Mouse (Mus musculus) MEL (cell line): Measurements from ENCODE around the gene Slc12a4. TPM values are rescaled to one million over a fixed set of nuclear protein-coding genes. Genes with fewer than 3 reads are reported as not detected.

Experiments
- DNase-seq: peaks from one replicate; pipeline ENCODE4 v3.0.0; 2011; ENCODE audit warnings: low read depth, low spot score
- H3K27ac ChIP-seq: 2 replicates; pipeline ENCODE4 v1.5.1; 2012; ENCODE audit warnings: low read depth, mild to moderate bottlenecking, control low read depth, low read length, moderate library complexity; ENCODE audit not compliant: control insufficient read depth
- H3K27me3 ChIP-seq, 2 experiments: fragments of 150-350 bp in 1 of 2; sonication (generic) in 1 of 2; 2 replicates each; pipeline ENCODE4 v1.6.1; 2012; ENCODE audit warnings: low read length in 2 of 2, mild to moderate bottlenecking in 2 of 2, improper control_type of control experiment in 1 of 2, moderate library complexity in 1 of 2; ENCODE audit not compliant: insufficient read depth in 2 of 2, control insufficient read depth in 1 of 2
- H3K36me3 ChIP-seq, 2 experiments: 2 replicates each; pipeline ENCODE4 v1.6.1; 2012 to 2014; ENCODE audit warnings: low read length in 2 of 2, improper control_type of control experiment in 1 of 2, inconsistent platforms in 1 of 2, mild to moderate bottlenecking in 1 of 2; ENCODE audit not compliant: insufficient read depth in 2 of 2, control insufficient read depth in 1 of 2
- H3K4me1 ChIP-seq, 2 experiments: fragments of 150-350 bp in 1 of 2; sonication (generic) in 1 of 2; 2 replicates each; pipeline ENCODE4 v1.6.1; 2012; ENCODE audit warnings: low read length in 2 of 2, improper control_type of control experiment in 1 of 2, mild to moderate bottlenecking in 1 of 2; ENCODE audit not compliant: insufficient read depth in 2 of 2, control insufficient read depth in 1 of 2
- H3K4me3 ChIP-seq, 2 experiments: fragments of 150-350 bp in 1 of 2; sonication (generic) in 1 of 2; 2 replicates each; pipeline ENCODE4 v1.5.1; 2012; ENCODE audit warnings: low read depth in 2 of 2, low read length in 2 of 2, mild to moderate bottlenecking in 2 of 2, moderate library complexity in 2 of 2, control low read depth in 1 of 2, improper control_type of control experiment in 1 of 2; ENCODE audit not compliant: control insufficient read depth in 1 of 2, insufficient read depth in 1 of 2
- H3K79me2 ChIP-seq: 2 replicates; pipeline ENCODE4 v1.6.1; 2012; ENCODE audit warnings: mild to moderate bottlenecking, low read length, moderate library complexity; ENCODE audit not compliant: control insufficient read depth, poor library complexity, insufficient read depth
- H3K9ac ChIP-seq: 2 replicates; pipeline ENCODE4 v1.6.1; 2012; ENCODE audit warnings: low read depth, mild to moderate bottlenecking, control low read depth, low read length, moderate library complexity; ENCODE audit not compliant: control insufficient read depth, poor library complexity, severe bottlenecking
- H3K9me3 ChIP-seq: fragments of 150-350 bp; sonication (generic); replicated peaks from 2 replicates; pipeline ENCODE4 v1.6.1; 2012; ENCODE audit warnings: mild to moderate bottlenecking, low read length, improper control_type of control experiment, moderate library complexity; ENCODE audit not compliant: insufficient read depth
- CHD1 ChIP-seq: IDR thresholded peaks from 2 replicates; pipeline ENCODE4 v1.6.1; 2012; ENCODE audit warnings: low read depth, mild to moderate bottlenecking, inconsistent platforms, low read length, improper control_type of control experiment
- CTCF ChIP-seq, 3 experiments: IDR thresholded peaks in 2 of 3; conservative IDR thresholded peaks in 1 of 3; 2 replicates each; pipeline ENCODE4 v1.5.1; 2011 to 2012; ENCODE audit warnings: low read length in 3 of 3, low read depth in 2 of 3, mild to moderate bottlenecking in 2 of 3, improper control_type of control experiment in 1 of 3, inconsistent platforms in 1 of 3, mixed read lengths in 1 of 3, moderate library complexity in 1 of 3; ENCODE audit not compliant: control insufficient read depth in 1 of 3, insufficient read depth in 1 of 3, poor library complexity in 1 of 3, severe bottlenecking in 1 of 3
- GABPA ChIP-seq: IDR thresholded peaks from 2 replicates; pipeline ENCODE4 v1.6.1; 2012; ENCODE audit warnings: low read depth, mild to moderate bottlenecking, inconsistent platforms, low read length, improper control_type of control experiment, moderate library complexity
- MYB ChIP-seq: IDR thresholded peaks from 2 replicates; pipeline ENCODE4 v1.6.1; 2011; ENCODE audit warnings: mild to moderate bottlenecking, low read depth, low read length, improper control_type of control experiment
- MYC ChIP-seq: IDR thresholded peaks from 2 replicates; pipeline ENCODE4 v1.6.1; 2011; ENCODE audit warnings: low read depth, mild to moderate bottlenecking, low read length, improper control_type of control experiment, moderate library complexity
- NELFE ChIP-seq: IDR thresholded peaks from 2 replicates; pipeline ENCODE4 v1.6.1; 2011; ENCODE audit warnings: low read depth, low read length, improper control_type of control experiment
- NRF1 ChIP-seq: IDR thresholded peaks from 2 replicates; pipeline ENCODE4 v1.6.1; 2014; ENCODE audit warnings: low read depth, mild to moderate bottlenecking, inconsistent platforms, low read length, improper control_type of control experiment, moderate library complexity; ENCODE audit not compliant: poor library complexity, insufficient read depth, severe bottlenecking
- POLR2AphosphoS2 ChIP-seq: IDR thresholded peaks from 2 replicates; pipeline ENCODE4 v1.6.1; 2011; ENCODE audit warnings: low read length, improper control_type of control experiment
- POLR2AphosphoS5 ChIP-seq: IDR thresholded peaks from 2 replicates; pipeline ENCODE4 v1.6.1; 2012; ENCODE audit warnings: low read depth, borderline replicate concordance, mild to moderate bottlenecking, inconsistent platforms, low read length, moderate library complexity, mixed read lengths
- RAD21 ChIP-seq: IDR thresholded peaks from 2 replicates; pipeline ENCODE4 v1.6.1; 2011; ENCODE audit warnings: mild to moderate bottlenecking, low read depth, low read length, improper control_type of control experiment
- SMC3 ChIP-seq: IDR thresholded peaks from 2 replicates; pipeline ENCODE4 v1.6.1; 2011; ENCODE audit warnings: low read depth, low read length, improper control_type of control experiment
- UBTF ChIP-seq: IDR thresholded peaks from 2 replicates; pipeline ENCODE4 v1.6.1; 2012; ENCODE audit warnings: low read depth, mild to moderate bottlenecking, inconsistent platforms, low read length, improper control_type of control experiment, moderate library complexity, borderline replicate concordance; ENCODE audit not compliant: insufficient read depth
- ZC3H11A ChIP-seq: IDR thresholded peaks from 2 replicates; pipeline ENCODE4 v1.6.1; 2012; ENCODE audit warnings: low read depth, mild to moderate bottlenecking, inconsistent platforms, low read length, improper control_type of control experiment
- ZMIZ1 ChIP-seq: IDR thresholded peaks from 2 replicates; pipeline ENCODE4 v1.6.1; 2012; ENCODE audit warnings: low read depth, mild to moderate bottlenecking, inconsistent platforms, low read length, improper control_type of control experiment, moderate library complexity
- ZNF384 ChIP-seq: IDR thresholded peaks from 2 replicates; pipeline ENCODE4 v1.6.1; 2012; ENCODE audit warnings: low read depth, mild to moderate bottlenecking, inconsistent platforms, low read length, improper control_type of control experiment
- polyA plus RNA-seq, 2 experiments: library from polyadenylated mRNA; stranded (reverse) in 1 of 2; unstranded in 1 of 2; fragments of >175 nt in 1 of 2; fragments of >200 nt in 1 of 2; gene quantifications; 2 replicates each; pipeline versions ENCODE4 v1.2.1 to v1.2.4; 2012; ENCODE audit warnings: low replicate concordance in 2 of 2, low read depth in 1 of 2; ENCODE audit not compliant: insufficient read length in 2 of 2, insufficient read depth in 1 of 2, missing spikeins in 1 of 2
- total RNA-seq: library from RNA; depleted of rRNA; stranded (reverse); fragments of 300-350 nt; gene quantifications from 2 replicates; pipeline ENCODE4 v1.2.3, GENCODE M21; 2012

Gene Slc12a4
- total and polyA plus RNA-seq, 3 experiments = 25.6 to 32.3 TPM; not detected in 1

GRCm38 (mm10) chr8:105981146-105981545 is 15.2 kb upstream of the Slc12a4 start:
- H3K9ac ChIP-seq = no peak overlapping the region
- peaks cover 3 to 10% of the 10 kb centered on the region in 2 experiments; a peak in 3 of 4 replicates for H3K4me1 ChIP-seq
- TF ChIP-seq SMC3 (peak; percentile 35), NRF1 (no peak), CHD1 (no peak), ZMIZ1 (no peak), POLR2AphosphoS5 (no peak), ZNF384 (no peak), NELFE (no peak), MYB (no peak), CTCF (IDR thresholded peaks at IDR 0.05 in 2 of 3, conservative IDR thresholded peaks at IDR 0.05 in 1 of 3; ENCODE audit: control insufficient read depth in 1 of 3, insufficient read depth in 1 of 3, low read depth in 2 of 3, low read length in 3 of 3, poor library complexity in 1 of 3, severe bottlenecking in 1 of 3) (peak in 1 of 3 experiments; percentile 35; a peak in 2 of 6 replicates), ZC3H11A (peak; percentile 11; the same call in 1 of the 2 replicates), POLR2AphosphoS2 (no peak), MYC (0 out of 2 replicates have a peak, but pooled peaks have one; percentile 28), RAD21 (peak; percentile 18; the same call in 1 of the 2 replicates), GABPA (no peak)
- H3K27me3 ChIP-seq = no peaks in the 10 kb centered on the region
- H3K79me2 ChIP-seq = no peaks in the 10 kb centered on the region
- H3K27ac ChIP-seq = no peak overlapping the region
- no peak overlapping the region for H3K4me3 ChIP-seq
- H3K9me3 ChIP-seq = no peaks in the 10 kb centered on the region
- peaks cover 0 to 5% of the 10 kb centered on the region in 2 experiments; a peak in 2 of 4 replicates for H3K36me3 ChIP-seq
- DNase-seq = no peak

GRCm38 (mm10) chr8:105979325-105979724 is 13.4 kb upstream of the Slc12a4 start, which contains the start of gene Dpep3:
Gene Dpep3, minus strand, starts transcription at chr8:105979429.
- H3K27me3 ChIP-seq = no peaks in the 10 kb centered on the region
- no peaks in the 10 kb centered on the region for H3K79me2 ChIP-seq
- DNase-seq = no peak
- no peaks in the 10 kb centered on the region for H3K9me3 ChIP-seq
- H3K4me3 ChIP-seq = no peak within 1 kb of the TSS
- peak in 2 of 3 experiments; percentile 41 to 52; a peak in 4 of 6 replicates for TF ChIP-seq CTCF (IDR thresholded peaks at IDR 0.05 in 2 of 3, conservative IDR thresholded peaks at IDR 0.05 in 1 of 3; ENCODE audit: control insufficient read depth in 1 of 3, insufficient read depth in 1 of 3, low read depth in 2 of 3, low read length in 3 of 3, poor library complexity in 1 of 3, severe bottlenecking in 1 of 3)
- no peak for TF ChIP-seq NRF1
- peaks cover 0 to 5% of the 10 kb centered on the region in 2 experiments; a peak in 2 of 4 replicates for H3K36me3 ChIP-seq
- H3K27ac ChIP-seq = no peak within 1 kb of the TSS
- H3K9ac ChIP-seq = no peak within 1 kb of the TSS
- peaks cover 3 to 10% of the 10 kb centered on the region in 2 experiments; a peak in 3 of 4 replicates for H3K4me1 ChIP-seq

GRCm38 (mm10) chr8:105975363-105975762 is 9.5 kb upstream of the Slc12a4 start:
- H3K9ac ChIP-seq = no peak overlapping the region
- no peaks in the 10 kb centered on the region for H3K9me3 ChIP-seq
- TF ChIP-seq CTCF (IDR thresholded peaks at IDR 0.05 in 2 of 3, conservative IDR thresholded peaks at IDR 0.05 in 1 of 3; ENCODE audit: control insufficient read depth in 1 of 3, insufficient read depth in 1 of 3, low read depth in 2 of 3, low read length in 3 of 3, poor library complexity in 1 of 3, severe bottlenecking in 1 of 3) (peak; percentile 14 to 49 (median 30); a peak in 5 of 6 replicates), SMC3 (0 out of 2 replicates have a peak, but pooled peaks have one; percentile 6), UBTF (no peak)
- no peaks in the 10 kb centered on the region for H3K27me3 ChIP-seq
- H3K36me3 ChIP-seq = no peaks in the 10 kb centered on the region
- H3K4me3 ChIP-seq = no peak overlapping the region
- H3K79me2 ChIP-seq = no peaks in the 10 kb centered on the region
- no peaks in the 10 kb centered on the region for H3K4me1 ChIP-seq
- no peak overlapping the region for H3K27ac ChIP-seq
- peak; percentile 46 for DNase-seq
